Mouse (Mus musculus): ENCODE measurements around the gene Olfr283. TPM values are rescaled to one million over a fixed set of nuclear protein-coding genes. Genes with fewer than 3 reads are reported as not detected.
A peak's percentile ranks its signal among the peaks of the same experiment; 100 is the strongest.

The Olfr283 gene
- polyA plus RNA-seq, 1 experiment from 2014 or later, result not detected

DNA sequence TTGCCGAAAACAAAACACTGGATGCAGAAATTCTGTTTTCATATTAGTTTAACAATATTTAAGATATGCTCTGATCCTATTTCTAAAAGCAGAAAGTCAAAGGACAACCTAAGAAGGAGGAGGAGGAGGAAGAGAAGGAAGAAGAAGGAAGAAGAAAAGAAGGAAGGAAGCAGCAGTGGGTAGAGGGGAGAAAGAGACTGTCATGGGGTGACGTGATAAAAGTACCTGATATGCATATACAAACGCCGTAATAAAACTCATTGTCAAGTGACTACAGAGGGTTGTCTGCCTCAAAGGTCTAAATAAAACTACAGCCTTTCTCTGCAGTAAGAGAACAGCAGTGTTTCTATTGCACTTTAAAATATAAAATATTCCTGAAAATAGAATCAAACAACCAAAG lies 35.2 kb upstream of the Olfr283 start:
- no peak for DNase-seq
- no peaks in the 10 kb centered on the region for H3K36me3 ChIP-seq (replicated peaks; ENCODE audit: insufficient read depth, low read length)

DNA sequence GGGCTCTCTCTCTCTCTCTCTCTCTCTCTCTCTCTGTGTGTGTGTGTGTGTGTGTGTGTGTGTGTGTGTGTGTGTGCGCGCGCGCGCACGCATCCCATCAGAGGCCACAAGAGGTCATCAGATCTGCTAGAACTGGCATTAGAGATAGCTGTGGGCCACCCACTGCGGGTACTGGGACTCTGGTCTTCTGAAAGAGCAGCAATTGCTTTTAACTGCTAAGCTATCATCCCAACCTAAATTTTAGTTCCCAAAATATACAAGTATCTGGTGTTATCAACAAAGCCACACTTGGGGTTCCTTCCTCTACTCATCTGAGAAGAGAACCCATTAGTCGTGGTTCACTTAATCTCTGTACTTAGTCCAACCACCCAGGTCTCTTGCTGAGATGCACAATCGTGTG lies 29.5 kb upstream of the Olfr283 start:
- 75% methylated on average over 9 of the region's 9 CpGs for WGBS (ENCODE audit: insufficient replicate concordance)
- H3K27ac ChIP-seq (ENCODE audit: low read depth), result no peak overlapping the region
- no peak overlapping the region for H3K9ac ChIP-seq (replicated peaks)
- TF ChIP-seq CTCF (IDR thresholded peaks at IDR 0.05; ENCODE audit: low read depth) (no peak), EP300 (IDR thresholded peaks at IDR 0.05; ENCODE audit: low read depth) (no peak)
- no peaks in the 10 kb centered on the region for H3K36me3 ChIP-seq (replicated peaks; ENCODE audit: insufficient read depth, low read length)
- H3K27me3 ChIP-seq (ENCODE audit: insufficient read depth, low read length), result no peaks in the 10 kb centered on the region
- no peaks in the 10 kb centered on the region for H3K4me1 ChIP-seq (ENCODE audit: insufficient read depth)
- no peak for DNase-seq
- H3K4me2 ChIP-seq (ENCODE audit: low read depth, low read length), result no peak overlapping the region
- no peaks in the 10 kb centered on the region for H3K9me3 ChIP-seq (ENCODE audit: low read length)
- H3K4me3 ChIP-seq (ENCODE audit: low read depth, low read length), result no peak overlapping the region
- no peak for ATAC-seq

More for the DNA sequence above, 35.2 kb upstream of the Olfr283 start:
- Histone ChIP-seq H3K9ac (replicated peaks) (no peak overlapping the region), H3K27ac (ENCODE audit: low read depth) (no peak overlapping the region), H3K4me1 (ENCODE audit: insufficient read depth) (no peaks in the 10 kb centered on the region), H3K9me3 (ENCODE audit: low read length) (no peaks in the 10 kb centered on the region), H3K4me2 (ENCODE audit: low read depth, low read length) (no peak overlapping the region), H3K27me3 (ENCODE audit: insufficient read depth, low read length) (no peaks in the 10 kb centered on the region), H3K4me3 (ENCODE audit: low read depth, low read length) (no peak overlapping the region)
- TF ChIP-seq EP300 (IDR thresholded peaks at IDR 0.05; ENCODE audit: low read depth) (no peak), CTCF (IDR thresholded peaks at IDR 0.05; ENCODE audit: low read depth) (no peak)
- no peak for ATAC-seq
- 41% methylated on average over 4 of the region's 4 CpGs for WGBS (ENCODE audit: insufficient replicate concordance)

DNA sequence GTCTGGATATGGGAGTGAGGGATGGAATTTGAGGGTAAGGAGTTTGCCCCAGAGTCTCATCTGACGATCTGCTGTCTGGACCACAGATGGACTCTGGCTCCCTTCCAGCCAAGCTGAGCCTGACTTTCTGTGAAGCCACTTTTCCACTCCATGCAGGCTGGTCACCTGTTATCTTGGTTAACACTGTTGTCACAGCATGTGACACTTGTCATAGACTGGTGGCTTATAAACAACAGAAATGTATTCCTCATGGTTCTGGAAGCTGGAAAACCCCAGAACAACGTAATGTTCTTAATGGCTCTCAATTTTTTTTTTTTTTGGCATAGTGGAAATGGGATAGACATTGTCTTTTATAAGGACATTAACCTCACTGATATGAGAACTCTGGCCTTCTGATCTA lies 28.9 kb upstream of the Olfr283 start:
- no peak for DNase-seq
- TF ChIP-seq CTCF (IDR thresholded peaks at IDR 0.05; ENCODE audit: low read depth), result no peak
- TF ChIP-seq EP300 (IDR thresholded peaks at IDR 0.05; ENCODE audit: low read depth), result no peak
- H3K4me3 ChIP-seq (ENCODE audit: low read depth, low read length), result no peak overlapping the region
- no peaks in the 10 kb centered on the region for H3K36me3 ChIP-seq (replicated peaks; ENCODE audit: insufficient read depth, low read length)
- no peaks in the 10 kb centered on the region for H3K9me3 ChIP-seq (ENCODE audit: low read length)
- no peak overlapping the region for H3K4me2 ChIP-seq (ENCODE audit: low read depth, low read length)
- no peaks in the 10 kb centered on the region for H3K4me1 ChIP-seq (ENCODE audit: insufficient read depth)
- WGBS (ENCODE audit: insufficient replicate concordance), result 83% methylated on average over 2 of the region's 2 CpGs
- H3K27ac ChIP-seq (ENCODE audit: low read depth), result no peak overlapping the region
- H3K27me3 ChIP-seq (ENCODE audit: insufficient read depth, low read length), result no peaks in the 10 kb centered on the region
- no peak for ATAC-seq
- H3K9ac ChIP-seq (replicated peaks), result no peak overlapping the region

DNA sequence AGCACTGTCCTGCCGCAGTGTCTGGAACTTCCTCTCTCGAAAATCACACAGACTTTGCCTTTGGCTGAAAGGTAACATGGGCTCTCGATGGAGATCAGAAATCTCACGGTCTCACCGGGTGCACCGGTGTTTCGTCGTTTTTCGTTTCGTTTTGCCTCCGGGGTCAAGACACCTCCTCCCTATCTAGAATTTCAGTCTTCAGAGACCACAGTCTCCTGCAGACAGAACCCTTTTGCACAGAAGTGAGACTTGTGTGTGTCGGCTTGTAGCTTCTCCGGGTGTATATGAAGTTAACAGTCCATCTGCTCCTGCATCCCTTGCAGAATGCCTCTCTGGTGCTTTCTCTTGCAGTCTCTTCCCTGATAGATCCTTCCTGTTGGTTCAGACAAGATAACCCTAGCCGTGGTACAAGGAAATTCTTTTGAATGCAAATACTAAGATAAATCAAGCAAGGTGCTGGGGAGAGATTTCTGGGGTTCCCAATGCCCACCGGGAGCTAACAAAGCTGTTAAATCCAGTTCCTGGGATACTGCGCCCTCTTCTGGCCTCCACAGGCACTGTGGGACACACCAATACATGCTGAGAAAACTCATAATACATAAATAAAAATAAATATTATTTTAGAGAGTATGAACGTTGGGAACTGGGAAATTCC lies 27.8 kb upstream of the Olfr283 start:
- 0 out of 2 replicates have a peak, but pooled peaks have one; percentile 21 for TF ChIP-seq CTCF (IDR thresholded peaks at IDR 0.05; ENCODE audit: low read depth)
- TF ChIP-seq EP300 (IDR thresholded peaks at IDR 0.05; ENCODE audit: low read depth), result no peak
- Histone ChIP-seq H3K4me2 (ENCODE audit: low read depth, low read length) (no peak overlapping the region), H3K4me3 (ENCODE audit: low read depth, low read length) (no peak overlapping the region), H3K9me3 (ENCODE audit: low read length) (no peaks in the 10 kb centered on the region), H3K27ac (ENCODE audit: low read depth) (no peak overlapping the region), H3K27me3 (ENCODE audit: insufficient read depth, low read length) (no peaks in the 10 kb centered on the region), H3K4me1 (ENCODE audit: insufficient read depth) (no peaks in the 10 kb centered on the region), H3K36me3 (replicated peaks; ENCODE audit: insufficient read depth, low read length) (no peaks in the 10 kb centered on the region), H3K9ac (replicated peaks) (no peak overlapping the region)
- DNase-seq, result no peak
- no peak for ATAC-seq
- 59% methylated on average over 17 of the region's 17 CpGs for whole genome bisulfite sequencing (ENCODE audit: insufficient replicate concordance)

DNA sequence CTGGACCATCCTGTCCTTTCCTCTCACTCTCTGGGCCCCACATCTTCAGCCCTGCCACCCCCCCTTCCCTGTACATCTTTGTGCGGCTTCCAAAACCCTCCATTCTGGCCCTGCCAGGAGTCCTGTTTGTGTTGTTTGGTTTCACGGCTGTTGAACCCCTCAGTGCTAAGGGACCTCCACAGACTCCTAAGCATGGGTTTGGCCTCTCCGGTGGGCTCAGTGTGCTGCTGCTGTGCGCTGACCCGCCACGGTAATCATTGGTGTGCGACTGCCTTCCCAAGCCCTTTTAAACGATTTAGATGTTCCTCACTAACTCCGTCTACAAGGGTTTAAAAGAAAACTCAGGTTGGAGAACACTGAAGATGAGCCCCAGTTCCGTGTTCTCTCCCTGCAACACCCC lies 21.6 kb upstream of the Olfr283 start:
- no peaks in the 10 kb centered on the region for H3K9me3 ChIP-seq (ENCODE audit: low read length)

DNA sequence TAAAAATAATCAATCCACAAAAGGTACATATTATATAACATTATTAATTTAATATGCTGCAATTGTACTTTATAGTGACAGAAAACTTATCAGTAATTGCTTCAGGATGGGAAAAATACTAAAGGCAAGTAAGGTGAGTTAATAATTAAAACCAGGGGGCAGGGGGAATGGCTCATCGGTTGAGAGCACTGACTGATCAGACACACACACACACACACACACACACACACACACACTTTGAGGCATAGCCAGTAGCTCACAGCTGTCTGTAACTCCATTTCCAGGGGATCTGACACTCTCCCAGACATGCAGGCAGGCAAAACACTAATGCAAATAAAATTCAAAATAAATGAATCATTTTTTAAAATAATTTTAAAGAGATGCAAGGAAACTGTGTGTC lies 16.4 kb upstream of the Olfr283 start:
- Histone ChIP-seq H3K27ac (ENCODE audit: low read depth) (no peak overlapping the region), H3K9ac (replicated peaks) (no peak overlapping the region), H3K4me1 (ENCODE audit: insufficient read depth) (no peaks in the 10 kb centered on the region), H3K27me3 (ENCODE audit: insufficient read depth, low read length) (no peaks in the 10 kb centered on the region), H3K4me3 (ENCODE audit: low read depth, low read length) (no peak overlapping the region), H3K4me2 (ENCODE audit: low read depth, low read length) (no peak overlapping the region), H3K9me3 (ENCODE audit: low read length) (no peaks in the 10 kb centered on the region), H3K36me3 (replicated peaks; ENCODE audit: insufficient read depth, low read length) (no peaks in the 10 kb centered on the region)
- WGBS (ENCODE audit: insufficient replicate concordance), result 70% methylated on average over 1 of the region's 1 CpGs
- DNase-seq, result peak; percentile 6
- TF ChIP-seq EP300 (IDR thresholded peaks at IDR 0.05; ENCODE audit: low read depth), result no peak
- ATAC-seq, result no peak

More for the DNA sequence above, 21.6 kb upstream of the Olfr283 start:
- Histone ChIP-seq H3K4me1 (ENCODE audit: insufficient read depth) (no peaks in the 10 kb centered on the region), H3K9ac (replicated peaks) (no peak overlapping the region), H3K4me2 (ENCODE audit: low read depth, low read length) (no peak overlapping the region), H3K36me3 (replicated peaks; ENCODE audit: insufficient read depth, low read length) (no peaks in the 10 kb centered on the region), H3K27ac (ENCODE audit: low read depth) (no peak overlapping the region), H3K4me3 (ENCODE audit: low read depth, low read length) (no peak overlapping the region), H3K27me3 (ENCODE audit: insufficient read depth, low read length) (no peaks in the 10 kb centered on the region)
- DNase-seq, result peak; percentile 3
- no peak for ATAC-seq
- no peak for TF ChIP-seq EP300 (IDR thresholded peaks at IDR 0.05; ENCODE audit: low read depth)
- TF ChIP-seq CTCF (IDR thresholded peaks at IDR 0.05; ENCODE audit: low read depth), result no peak
- 81% methylated on average over 10 of the region's 10 CpGs for WGBS (ENCODE audit: insufficient replicate concordance)

DNA sequence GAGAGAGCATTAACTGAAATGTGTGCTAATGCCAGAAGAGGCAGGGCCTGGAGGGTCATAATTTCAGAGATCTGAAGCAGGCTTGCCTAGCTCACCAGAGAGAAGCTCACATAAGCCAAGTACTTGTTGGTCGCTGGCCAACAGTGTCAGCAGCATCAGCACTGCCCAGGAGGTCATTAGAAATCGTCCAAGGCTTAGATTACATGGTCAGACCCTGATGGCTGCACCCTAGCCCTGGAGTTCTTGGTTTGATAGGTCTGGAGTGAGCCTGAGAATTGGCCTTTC lies 11.1 kb upstream of the Olfr283 start:
- Histone ChIP-seq H3K27me3 (ENCODE audit: insufficient read depth, low read length) (no peaks in the 10 kb centered on the region), H3K4me2 (ENCODE audit: low read depth, low read length) (no peak overlapping the region), H3K4me1 (ENCODE audit: insufficient read depth) (no peaks in the 10 kb centered on the region), H3K9me3 (ENCODE audit: low read length) (no peaks in the 10 kb centered on the region), H3K36me3 (replicated peaks; ENCODE audit: insufficient read depth, low read length) (no peaks in the 10 kb centered on the region), H3K4me3 (ENCODE audit: low read depth, low read length) (no peak overlapping the region), H3K9ac (replicated peaks) (no peak overlapping the region), H3K27ac (ENCODE audit: low read depth) (no peak overlapping the region)
- DNase-seq, result no peak
- TF ChIP-seq CTCF (IDR thresholded peaks at IDR 0.05; ENCODE audit: low read depth) (no peak), EP300 (IDR thresholded peaks at IDR 0.05; ENCODE audit: low read depth) (no peak)
- WGBS (ENCODE audit: insufficient replicate concordance), result 24% methylated on average over 2 of the region's 2 CpGs
- no peak for ATAC-seq
